Comparison of ENCODE assay signal across 7 mouse cellular contexts in genomic region chr17:28691687-28692340, GRCm38 (mm10). TPM values are rescaled to one million over a fixed set of nuclear protein-coding genes. Genes with fewer than 3 reads are reported as not detected.
DNase-seq lines count a peak whose midpoint lies in the region; ATAC-seq and TF ChIP-seq lines count a peak whose summit lies in the region.

No protein-coding gene starts in this region.

- peaks cover 22% of the 10 kb centered on the region for H3K27me3 ChIP-seq in embryonic facial prominence, embryonic 10.5 days (replicated peaks; ENCODE audit: low read depth, poor library complexity, severe bottlenecking)
- H3K27me3 ChIP-seq in heart, embryonic 12.5 days (replicated peaks) = 0 out of 2 replicates have a peak, but pooled peaks cover 7% of the 10 kb centered on the region
- no peaks in the 10 kb centered on the region for H3K27me3 ChIP-seq in kidney, postnatal 0 days (ENCODE audit: insufficient read depth, low read length)
- no peaks in the 10 kb centered on the region for H3K27me3 ChIP-seq in small intestine, adult 2 months (ENCODE audit: control insufficient read depth, insufficient read depth, low read length)

- peak overlapping the region; percentile 74 for H3K4me3 ChIP-seq in embryonic facial prominence, embryonic 10.5 days
- peak overlapping the region; percentile 93 for H3K4me3 ChIP-seq in heart, embryonic 12.5 days
- H3K4me3 ChIP-seq in kidney, postnatal 0 days (replicated peaks; ENCODE audit: low read depth, low read length) = peak overlapping the region; percentile 96
- H3K4me3 ChIP-seq in small intestine, adult 2 months (ENCODE audit: low read depth, low read length) = peak overlapping the region; percentile 90

- H3K4me1 ChIP-seq in embryonic facial prominence, embryonic 10.5 days = peaks cover 53% of the 10 kb centered on the region
- H3K4me1 ChIP-seq in heart, embryonic 12.5 days (replicated peaks) = peaks cover 47% of the 10 kb centered on the region
- peaks cover 25% of the 10 kb centered on the region for H3K4me1 ChIP-seq in kidney, postnatal 0 days (replicated peaks; ENCODE audit: insufficient read depth, low read length)
- H3K4me1 ChIP-seq in small intestine, adult 2 months (ENCODE audit: control insufficient read depth, insufficient read depth, insufficient read length, low read length) = peaks cover 12% of the 10 kb centered on the region

- WGBS in embryonic facial prominence, embryonic 10.5 days = under 1% methylated on average over 53 of the region's 53 CpGs
- WGBS in heart, embryonic 12.5 days = under 1% methylated on average over 48 of the region's 53 CpGs
- WGBS in kidney, postnatal 0 days = 0% methylated on average over 53 of the region's 53 CpGs
- WGBS in small intestine, adult 2 months = under 1% methylated on average over 53 of the region's 53 CpGs

- H3K4me2 ChIP-seq in heart, embryonic 12.5 days = peak overlapping the region; percentile 88
- peak overlapping the region; percentile 78 for H3K4me2 ChIP-seq in kidney, postnatal 0 days (ENCODE audit: low read length)

- ATAC-seq in heart, embryonic 12.5 days (ENCODE audit: insufficient number of reproducible peaks, low FRiP score) = peak; percentile 40
- ATAC-seq in kidney, postnatal 0 days (replicated peaks; ENCODE audit: low FRiP score, low read depth) = peak; percentile 34
- peak; percentile 30; the same call in 1 of the 2 replicates for ATAC-seq in megakaryocyte progenitor cell, adult 5-6 weeks (replicated peaks; ENCODE audit: poor library complexity)

- no peak for TF ChIP-seq POLR2A in small intestine, adult 2 months (IDR thresholded peaks at IDR 0.05; ENCODE audit: low read depth, low read length)

- H3K36me3 ChIP-seq in embryonic facial prominence, embryonic 10.5 days (replicated peaks) = peaks cover 2% of the 10 kb centered on the region; the same call in 1 of the 2 replicates
- H3K36me3 ChIP-seq in heart, embryonic 12.5 days = peaks cover 3% of the 10 kb centered on the region; the same call in 1 of the 2 replicates
- H3K36me3 ChIP-seq in kidney, postnatal 0 days (ENCODE audit: insufficient read depth, low read length) = no peaks in the 10 kb centered on the region
- H3K36me3 ChIP-seq in small intestine, adult 2 months (ENCODE audit: control insufficient read depth, insufficient read depth, low read length) = peaks cover 1% of the 10 kb centered on the region; the same call in 1 of the 2 replicates

- peak overlapping the region; percentile 96 for H3K9ac ChIP-seq in heart, embryonic 12.5 days
- peak overlapping the region; percentile 91 for H3K9ac ChIP-seq in kidney, postnatal 0 days (ENCODE audit: low read depth, low read length)

- TF ChIP-seq CTCF in kidney, postnatal 0 days (IDR thresholded peaks at IDR 0.05; ENCODE audit: low read depth) = no peak
- no peak for TF ChIP-seq CTCF in small intestine, adult 2 months (IDR thresholded peaks at IDR 0.05; ENCODE audit: extremely low read depth, insufficient read length, insufficient replicate concordance, low read depth, low read length)

- peak overlapping the region; percentile 95 for H3K27ac ChIP-seq in embryonic facial prominence, embryonic 10.5 days (replicated peaks)
- H3K27ac ChIP-seq in heart, embryonic 12.5 days (ENCODE audit: poor library complexity, severe bottlenecking) = peak overlapping the region; percentile 95
- peak overlapping the region; percentile 98 for H3K27ac ChIP-seq in kidney, postnatal 0 days
- H3K27ac ChIP-seq in small intestine, adult 2 months (ENCODE audit: insufficient read depth, low read depth, low read length) = peak overlapping the region; percentile 79

- H3K9me3 ChIP-seq in embryonic facial prominence, embryonic 10.5 days = no peaks in the 10 kb centered on the region
- no peaks in the 10 kb centered on the region for H3K9me3 ChIP-seq in heart, embryonic 12.5 days (replicated peaks)
- H3K9me3 ChIP-seq in kidney, postnatal 0 days (replicated peaks; ENCODE audit: low read length) = no peaks in the 10 kb centered on the region

- peak; percentile 27 for DNase-seq in ES-CJ7 (ENCODE audit: low read depth, low spot score)
- DNase-seq in adrenal gland, adult 2 months = peak; percentile 82
- peak; percentile 73 for DNase-seq in embryonic facial prominence, embryonic 10.5 days (ENCODE audit: low spot score)
- no peak for DNase-seq in kidney, postnatal 0 days (ENCODE audit: low spot score)

RNA-seq across cellular contexts. Expression of gene Mapk14, which starts 0.7 kb away (rescaled TPM):
- total RNA-seq in adrenal gland, adult 2 months (2021) = 10 to 100 TPM; 74.4 to 85.2 TPM
- 52.9 and 65.3 TPM in 2 replicates for polyA plus RNA-seq in adrenal gland, adult 2 months (2012; rRNA removed)
- polyA plus RNA-seq in embryonic facial prominence, embryonic 10.5 days (2016; fragmentation: Nextera tagmentation; extraction: Ambion mirVana) = 48.1 and 50.7 TPM in 2 replicates
- 37.1 and 38.6 TPM in 2 replicates for polyA plus RNA-seq in heart, embryonic 12.5 days (2016; fragmentation: Nextera tagmentation; extraction: Ambion mirVana)
- 33.8 and 34.0 TPM in 2 replicates for polyA plus RNA-seq in kidney, postnatal 0 days (2015; fragmentation: Nextera tagmentation; extraction: Ambion mirVana)
- 111 TPM in 2 replicates for total RNA-seq in megakaryocyte progenitor cell, adult 5-6 weeks (2015)
- total RNA-seq in megakaryocyte progenitor cell, adult 5-6 weeks (2017) = 100 and 110 TPM in 2 replicates
- polyA plus RNA-seq in small intestine, adult 2 months (2012; rRNA removed) = 30.8 and 47.8 TPM in 2 replicates

RNA-seq across cellular contexts. Expression of gene Slc26a8, which starts 1.8 kb away (rescaled TPM):
- total RNA-seq in adrenal gland, adult 2 months (2021) = 1 to 10 TPM; 1.2 to 1.3 TPM
- 1.1 TPM in 2 replicates for polyA plus RNA-seq in adrenal gland, adult 2 months (2012; rRNA removed)
- 0.21 and 0.77 TPM in 2 replicates for polyA plus RNA-seq in embryonic facial prominence, embryonic 10.5 days (2016; fragmentation: Nextera tagmentation; extraction: Ambion mirVana)
- polyA plus RNA-seq in heart, embryonic 12.5 days (2016; fragmentation: Nextera tagmentation; extraction: Ambion mirVana) = 0.22 and 0.57 TPM in 2 replicates
- 0.56 and 0.76 TPM in 2 replicates for polyA plus RNA-seq in kidney, postnatal 0 days (2015; fragmentation: Nextera tagmentation; extraction: Ambion mirVana)
- 1.3 and 3.0 TPM in 2 replicates for total RNA-seq in megakaryocyte progenitor cell, adult 5-6 weeks (2015)
- 0.21 and 1.5 TPM in 2 replicates for total RNA-seq in megakaryocyte progenitor cell, adult 5-6 weeks (2017)
- 0.08 and 0.14 TPM in 2 replicates for polyA plus RNA-seq in small intestine, adult 2 months (2012; rRNA removed)

RNA-seq across cellular contexts. Expression of gene AC170998.1, which starts 34.1 kb away (rescaled TPM):
- total RNA-seq in adrenal gland, adult 2 months (2021) = 1 to 10 TPM in 1 of 2 experiments, not detected in 1; 1.7 TPM
- 0.31 and 0.40 TPM in 2 replicates for polyA plus RNA-seq in adrenal gland, adult 2 months (2012; rRNA removed)
- polyA plus RNA-seq in embryonic facial prominence, embryonic 10.5 days (2016; fragmentation: Nextera tagmentation; extraction: Ambion mirVana) = 3.3 and 3.6 TPM in 2 replicates
- 3.1 and 3.3 TPM in 2 replicates for polyA plus RNA-seq in heart, embryonic 12.5 days (2016; fragmentation: Nextera tagmentation; extraction: Ambion mirVana)
- polyA plus RNA-seq in kidney, postnatal 0 days (2015; fragmentation: Nextera tagmentation; extraction: Ambion mirVana) = 0.66 and 0.71 TPM in 2 replicates
- total RNA-seq in megakaryocyte progenitor cell, adult 5-6 weeks (2015) = 4.3 and 6.5 TPM in 2 replicates
- total RNA-seq in megakaryocyte progenitor cell, adult 5-6 weeks (2017) = 1.1 and 5.1 TPM in 2 replicates
- 0.19 and 0.55 TPM in 2 replicates for polyA plus RNA-seq in small intestine, adult 2 months (2012; rRNA removed)
